Comparison of ENCODE assay signal across 14 mouse cellular contexts in genomic region chr17:29883351-29883750, GRCm38 (mm10).
DNase-seq lines count a peak whose midpoint lies in the region; ATAC-seq and TF ChIP-seq lines count a peak whose summit lies in the region.
"Had no signal": no experiment of that assay in that cellular context is flagged by ENCODE, and none has a peak within 500 bp of the region (broad histone marks: within the 10 kb centered on the region; RNA-seq: fewer than 3 reads in every experiment).

No protein-coding gene starts in this region.

- H3K36me3 ChIP-seq in kidney, embryonic 15.5 days = no peaks in the 10 kb centered on the region
- H3K36me3 ChIP-seq in forebrain, embryonic 16.5 days (ENCODE audit: control insufficient read depth, insufficient read depth) = no peaks in the 10 kb centered on the region
- H3K36me3 ChIP-seq in hindbrain, postnatal 0 days (ENCODE audit: insufficient read depth, low read length) = no peaks in the 10 kb centered on the region
- H3K36me3 ChIP-seq in neural tube, embryonic 12.5 days = no peaks in the 10 kb centered on the region
- H3K36me3 ChIP-seq: embryonic facial prominence, embryonic 12.5 days had no signal

- DNase-seq in kidney, adult 11 months = no peak
- no peak for DNase-seq in hindbrain, postnatal 0 days (ENCODE audit: low spot score)
- DNase-seq in urinary bladder, adult 18-20 months (ENCODE audit: low spot score in 2 of 2) = no peak
- DNase-seq in ovary, postnatal 36 days (ENCODE audit: low spot score) = no peak
- no peak for DNase-seq in kidney, postnatal 10 days
- DNase-seq: heart, adult 11 months had no signal

- no peaks in the 10 kb centered on the region for H3K9me3 ChIP-seq in kidney, embryonic 15.5 days (replicated peaks)
- H3K9me3 ChIP-seq in forebrain, embryonic 16.5 days (ENCODE audit: control insufficient read depth, low read length) = no peaks in the 10 kb centered on the region
- no peaks in the 10 kb centered on the region for H3K9me3 ChIP-seq in hindbrain, postnatal 0 days (ENCODE audit: low read length)
- no peaks in the 10 kb centered on the region for H3K9me3 ChIP-seq in neural tube, embryonic 12.5 days
- H3K9me3 ChIP-seq: embryonic facial prominence, embryonic 12.5 days had no signal

- H3K9ac ChIP-seq in kidney, embryonic 15.5 days = 0 out of 2 replicates have a peak overlapping the region, but pooled peaks have one; percentile 16
- peak overlapping the region; percentile 48 for H3K9ac ChIP-seq in forebrain, embryonic 16.5 days (replicated peaks; ENCODE audit: low read depth, low read length)
- 0 out of 2 replicates have a peak overlapping the region, but pooled peaks have one; percentile 28 for H3K9ac ChIP-seq in hindbrain, postnatal 0 days (replicated peaks; ENCODE audit: low read length)
- peak overlapping the region; percentile 21; the same call in 1 of the 2 replicates for H3K9ac ChIP-seq in neural tube, embryonic 12.5 days
- H3K9ac ChIP-seq: embryonic facial prominence, embryonic 12.5 days; liver, embryonic 14.5 days had no signal

- TF ChIP-seq CTCF in hindbrain, postnatal 0 days (IDR thresholded peaks at IDR 0.05; ENCODE audit: low read depth) = no peak

- no peak overlapping the region for H3K4me2 ChIP-seq in kidney, embryonic 15.5 days
- peak overlapping the region; percentile 95 for H3K4me2 ChIP-seq in forebrain, embryonic 16.5 days (ENCODE audit: low read length)
- peak overlapping the region; percentile 93 for H3K4me2 ChIP-seq in hindbrain, postnatal 0 days (ENCODE audit: low read depth, low read length)
- peak overlapping the region; percentile 99 for H3K4me2 ChIP-seq in neural tube, embryonic 12.5 days (replicated peaks)
- H3K4me2 ChIP-seq: embryonic facial prominence, embryonic 12.5 days had no signal

- no peak overlapping the region for H3K27ac ChIP-seq in kidney, embryonic 15.5 days
- peak overlapping the region; percentile 50 for H3K27ac ChIP-seq in forebrain, embryonic 16.5 days (ENCODE audit: low read length)
- peak overlapping the region; percentile 13; the same call in 1 of the 2 replicates for H3K27ac ChIP-seq in hindbrain, postnatal 0 days
- no peak overlapping the region for H3K27ac ChIP-seq in neural tube, embryonic 12.5 days
- H3K27ac ChIP-seq: embryonic facial prominence, embryonic 12.5 days; liver, embryonic 14.5 days had no signal

- H3K4me3 ChIP-seq in kidney, embryonic 15.5 days (replicated peaks) = no peak overlapping the region
- H3K4me3 ChIP-seq in forebrain, embryonic 16.5 days (replicated peaks; ENCODE audit: low read length) = peak overlapping the region; percentile 67
- peak overlapping the region; percentile 62 for H3K4me3 ChIP-seq in hindbrain, postnatal 0 days (ENCODE audit: low read length)
- H3K4me3 ChIP-seq in neural tube, embryonic 12.5 days = no peak overlapping the region
- H3K4me3 ChIP-seq: embryonic facial prominence, embryonic 12.5 days; megakaryocyte, embryonic 14.5 days had no signal

- peaks cover 54% of the 10 kb centered on the region for H3K27me3 ChIP-seq in kidney, embryonic 15.5 days
- 0 out of 2 replicates have a peak, but pooled peaks cover 2% of the 10 kb centered on the region for H3K27me3 ChIP-seq in forebrain, embryonic 16.5 days (replicated peaks; ENCODE audit: control insufficient read depth, insufficient read depth, low read length)
- no peaks in the 10 kb centered on the region for H3K27me3 ChIP-seq in hindbrain, postnatal 0 days (ENCODE audit: insufficient read depth, low read length)
- peaks cover 30% of the 10 kb centered on the region for H3K27me3 ChIP-seq in neural tube, embryonic 12.5 days (replicated peaks)

- 51% methylated on average over 9 of the region's 9 CpGs for WGBS in kidney, embryonic 15.5 days
- 21% methylated on average over 9 of the region's 9 CpGs for WGBS in forebrain, embryonic 16.5 days
- 28% methylated on average over 9 of the region's 9 CpGs for WGBS in hindbrain, postnatal 0 days
- WGBS in neural tube, embryonic 12.5 days = 38% methylated on average over 9 of the region's 9 CpGs

- H3K4me1 ChIP-seq in kidney, embryonic 15.5 days = peaks cover 39% of the 10 kb centered on the region
- peaks cover 57% of the 10 kb centered on the region for H3K4me1 ChIP-seq in forebrain, embryonic 16.5 days (replicated peaks; ENCODE audit: control insufficient read depth, insufficient read depth, low read length)
- peaks cover 19% of the 10 kb centered on the region; the same call in 1 of the 2 replicates for H3K4me1 ChIP-seq in hindbrain, postnatal 0 days (ENCODE audit: insufficient read depth, low read length)
- peaks cover 60% of the 10 kb centered on the region for H3K4me1 ChIP-seq in neural tube, embryonic 12.5 days

- no peak for ATAC-seq in kidney, embryonic 15.5 days (replicated peaks; ENCODE audit: low FRiP score)
- no peak for ATAC-seq in forebrain, embryonic 16.5 days
- ATAC-seq in hindbrain, postnatal 0 days = no peak
- no peak for ATAC-seq in neural tube, embryonic 12.5 days (ENCODE audit: low FRiP score, low read depth)
- ATAC-seq: activated CD4-positive, CD25-positive, alpha-beta regulatory T cell, adult 4 months; inflammation-experienced regulatory T-cells, adult 6 months had no signal

Comparison
In these comparisons a context has a peak if more than half of its experiments do, and no peak if none do; other contexts are left out.
1. H3K27ac ChIP-seq: peak in forebrain, embryonic 16.5 days (single experiment) and hindbrain, postnatal 0 days (single experiment); none in kidney, embryonic 15.5 days (single experiment) and neural tube, embryonic 12.5 days (single experiment).
2. H3K4me3 ChIP-seq: peak in forebrain, embryonic 16.5 days (single experiment) and hindbrain, postnatal 0 days (single experiment); none in kidney, embryonic 15.5 days (single experiment) and neural tube, embryonic 12.5 days (single experiment).
3. Peak in every context shown above with its lines, with median percentiles within 50 percentile points of each other: H3K9ac ChIP-seq.